Mouse (Mus musculus) adrenal gland, adult 2 months (tissue): ENCODE measurements around the gene Dbndd1. TPM values are rescaled to one million over a fixed set of nuclear protein-coding genes. Genes with fewer than 3 reads are reported as not detected.
"Not testable (repeated sequence)": the region's sequence is repeated elsewhere in the genome, so short reads cannot be mapped to it uniquely, and the experiment has no call there.

ENCODE experiments used
- DNase-seq: peaks from one replicate; pipeline ENCODE4 v3.0.0; 2021
- long read RNA-seq: library from polyadenylated mRNA; stranded (forward); transcript quantifications from one replicate; pipeline ENCODE4 v2.0.0, GENCODE M21; 2021
- polyA plus RNA-seq: library from polyadenylated mRNA; depleted of rRNA; stranded (reverse); fragments of >200 nt; gene quantifications from 2 replicates; pipeline ENCODE4 v1.2.3, GENCODE M21; 2012; rRNA removed
- total RNA-seq, 2 experiments: library from RNA; stranded (reverse); gene quantifications; 2 replicates each; pipeline ENCODE4 v1.2.3; 2021

The Dbndd1 gene
- under 1 TPM; 0.37 to 0.73 TPM for total RNA-seq
- polyA plus RNA-seq: 1.0 and 1.1 TPM in 2 replicates
- long read RNA-seq, partial matches to known transcripts: 0 of 2 reads
- long read RNA-seq, other reads (novel, unspliced or antisense): 1 of 2 reads

DNA sequence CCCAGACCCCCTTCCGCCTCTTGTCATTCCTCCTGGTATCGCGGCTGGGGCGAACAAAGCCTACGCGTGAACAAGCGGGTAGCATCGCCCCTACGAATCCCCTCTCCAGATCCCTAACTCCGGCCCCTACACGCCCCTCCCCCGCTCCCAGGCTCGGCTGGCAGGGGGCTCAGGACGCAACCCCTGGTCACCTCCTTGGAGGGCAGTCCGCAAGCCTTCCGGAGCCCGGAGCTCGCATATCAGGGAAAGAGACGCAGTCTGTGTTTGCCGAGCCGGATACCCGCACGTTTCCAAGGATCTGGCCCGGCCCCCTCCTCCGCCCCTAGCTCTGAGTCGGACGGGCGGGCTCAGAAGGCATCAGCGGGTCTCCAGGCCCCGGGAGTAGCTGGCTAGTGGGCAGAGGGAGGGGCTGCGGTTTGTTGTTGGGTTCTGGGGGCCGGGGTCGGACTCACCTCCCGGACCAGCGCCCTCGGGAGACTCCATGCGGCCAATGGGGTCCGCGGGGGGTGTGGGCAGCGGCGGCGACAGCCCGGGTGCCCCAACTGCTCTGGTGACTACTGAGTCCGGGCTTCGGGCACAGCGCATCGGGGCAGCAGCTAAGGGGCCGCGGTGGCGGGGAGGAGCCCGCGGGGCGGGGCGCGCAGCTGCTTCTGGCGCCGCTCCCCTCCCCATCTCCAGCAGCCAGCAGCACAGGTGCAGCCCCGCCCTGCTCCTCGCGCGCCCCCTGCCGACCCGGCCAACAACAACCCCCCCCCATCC lies at the start of gene Dbndd1:
Gene Dbndd1 (minus strand): TSS at position 683 of the 759 bp plus-strand sequence.
- DNase-seq: peak; percentile 48

DNA sequence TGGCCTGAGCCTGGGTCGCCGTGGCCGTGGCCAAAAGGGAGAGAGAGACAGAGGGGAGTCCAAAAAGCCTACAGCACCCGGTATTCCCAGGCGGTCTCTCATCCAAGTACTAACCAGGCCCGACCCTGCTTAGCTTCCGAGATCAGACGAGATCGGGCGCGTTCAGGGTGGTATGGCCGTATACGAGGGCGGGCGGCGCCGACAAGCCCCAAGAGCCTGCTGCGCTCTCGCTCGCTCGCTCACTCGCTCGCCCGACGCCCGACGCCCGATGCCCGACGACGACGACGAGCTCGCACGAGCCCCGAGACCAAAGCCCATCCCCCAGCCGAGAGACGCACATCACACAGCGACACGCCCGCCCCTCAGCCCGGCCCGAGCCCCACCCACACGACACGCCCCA lies 49.0 kb upstream of the Dbndd1 start:
- not testable (repeated sequence) for DNase-seq

DNA sequence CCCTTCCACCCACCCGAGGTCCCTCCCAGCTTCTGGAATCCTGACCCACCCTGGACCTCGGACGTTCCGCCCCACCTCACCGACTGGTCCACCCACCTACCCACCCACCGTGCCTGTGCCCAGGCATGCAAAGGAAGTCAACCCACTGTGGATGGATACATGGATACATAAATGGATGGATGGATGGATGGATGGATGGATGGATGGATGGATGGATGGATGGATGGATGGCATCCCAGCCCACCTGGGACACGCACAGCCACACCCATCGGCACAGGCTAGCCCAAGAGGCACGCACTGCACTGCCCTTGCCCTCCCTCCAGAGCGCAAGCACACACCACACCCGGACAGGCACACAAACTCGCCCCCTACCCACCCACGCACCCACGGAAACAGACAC lies 22.4 kb upstream of the Dbndd1 start:
- DNase-seq: not testable (repeated sequence)

DNA sequence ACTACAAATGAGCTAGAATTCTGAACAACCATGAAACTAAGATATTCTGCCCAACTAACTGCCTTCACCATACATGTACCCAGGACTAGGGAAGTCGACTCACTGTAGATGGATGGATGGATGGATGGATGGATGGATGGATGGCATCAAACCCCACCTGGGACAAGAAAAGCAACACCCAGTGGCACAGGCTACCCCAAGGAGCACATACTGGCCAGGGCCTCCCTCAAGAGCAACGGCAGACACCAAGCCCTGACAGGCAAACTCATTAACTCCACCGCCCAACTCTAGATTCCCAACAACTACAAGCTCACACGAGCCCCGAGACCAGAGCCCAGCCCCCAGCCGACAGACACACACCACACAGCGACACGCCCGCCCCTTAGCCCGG lies 21.7 kb upstream of the Dbndd1 start:
- no peak for DNase-seq

DNA sequence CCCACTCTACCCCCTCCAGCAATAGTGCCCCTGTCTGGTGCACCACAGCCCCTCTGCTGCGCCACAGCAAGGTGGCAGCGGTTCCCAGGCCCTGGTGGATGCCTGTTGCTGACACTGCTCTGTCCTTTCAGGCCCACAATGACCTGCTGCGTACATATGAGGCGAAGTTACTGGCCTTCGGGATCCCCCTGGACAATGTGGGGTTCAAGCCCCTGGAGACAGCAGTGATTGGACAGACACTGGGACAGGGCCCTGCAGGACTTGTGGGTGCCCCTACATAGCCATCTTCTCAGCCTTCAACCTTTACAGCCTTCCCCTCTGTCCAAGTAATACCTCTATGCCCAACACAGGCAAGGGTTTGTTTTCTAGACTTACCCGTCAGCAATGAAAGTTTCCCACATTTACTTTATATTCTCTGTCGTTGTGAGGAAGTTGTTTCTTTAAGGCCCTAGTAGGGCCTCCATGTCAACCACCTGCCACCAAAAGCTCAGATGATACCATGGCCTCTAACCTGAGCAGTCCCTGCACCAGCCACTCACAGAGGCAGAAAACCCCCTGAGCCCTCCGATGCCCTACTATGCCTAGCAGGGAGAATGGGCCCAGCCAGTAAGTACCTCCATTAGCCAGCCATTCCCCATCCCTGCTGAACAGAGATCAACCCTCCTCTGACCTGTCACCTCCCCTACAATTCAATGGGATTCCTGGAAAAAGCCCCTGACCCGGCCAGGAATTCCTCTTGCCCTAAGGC lies 21.2 kb upstream of the Dbndd1 start:
- no peak for DNase-seq

DNA sequence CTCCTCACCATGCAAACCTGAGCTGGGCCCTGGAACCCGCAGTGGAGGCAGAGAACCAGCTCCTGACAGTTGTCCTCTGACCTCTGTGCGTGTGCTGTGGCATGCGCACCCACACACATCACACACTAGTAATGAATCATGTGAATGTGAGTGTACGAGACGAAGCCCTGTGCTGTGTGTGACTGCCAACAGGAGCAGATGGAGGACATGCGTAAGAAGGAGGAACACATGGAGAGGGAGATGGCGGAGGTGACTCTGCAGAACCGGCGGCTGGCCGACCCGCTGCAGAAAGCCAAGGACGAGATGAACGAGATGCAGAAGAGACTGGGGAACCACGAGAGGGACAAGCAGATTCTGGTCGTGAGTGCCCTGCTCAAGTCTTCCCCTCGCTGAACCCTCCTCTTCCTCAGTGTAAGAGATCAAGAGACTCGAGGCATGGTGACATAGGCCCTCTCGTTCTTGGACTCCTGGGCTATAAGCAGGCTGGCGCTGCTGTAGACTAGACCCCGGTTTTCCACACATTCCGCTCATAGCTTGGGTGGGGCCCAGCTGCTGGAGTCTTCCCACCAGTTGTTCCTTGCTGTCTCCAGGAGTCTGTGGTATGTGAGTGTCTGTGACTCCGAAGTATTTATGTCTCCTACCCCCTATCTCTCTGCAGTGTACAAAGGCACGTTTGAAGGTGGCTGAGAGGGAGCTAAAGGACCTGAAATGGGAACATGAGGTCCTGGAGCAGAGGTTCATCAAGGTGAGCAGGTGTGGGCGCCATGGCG lies 12.6 kb upstream of the Dbndd1 start:
- DNase-seq: no peak

DNA sequence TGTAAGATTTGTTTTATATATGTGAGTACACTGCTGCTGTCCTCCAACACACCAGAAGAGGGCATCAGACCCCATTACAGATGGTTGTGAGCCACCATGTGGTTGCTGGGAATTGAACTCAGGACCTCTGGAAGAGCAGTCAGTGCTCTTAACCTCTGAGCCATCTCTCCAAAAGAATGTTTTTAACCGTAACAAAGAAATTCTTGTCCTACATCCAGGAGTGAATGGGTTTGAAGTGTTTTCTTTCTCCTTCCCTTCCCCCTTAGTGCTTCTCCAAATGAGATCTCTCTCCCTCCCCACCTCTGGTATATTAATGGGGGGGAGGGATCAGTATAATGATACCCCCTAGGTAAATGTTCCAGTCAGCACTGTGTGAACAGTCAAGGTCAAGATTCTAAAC lies 4.8 kb upstream of the Dbndd1 start:
- DNase-seq: not testable (repeated sequence)

DNA sequence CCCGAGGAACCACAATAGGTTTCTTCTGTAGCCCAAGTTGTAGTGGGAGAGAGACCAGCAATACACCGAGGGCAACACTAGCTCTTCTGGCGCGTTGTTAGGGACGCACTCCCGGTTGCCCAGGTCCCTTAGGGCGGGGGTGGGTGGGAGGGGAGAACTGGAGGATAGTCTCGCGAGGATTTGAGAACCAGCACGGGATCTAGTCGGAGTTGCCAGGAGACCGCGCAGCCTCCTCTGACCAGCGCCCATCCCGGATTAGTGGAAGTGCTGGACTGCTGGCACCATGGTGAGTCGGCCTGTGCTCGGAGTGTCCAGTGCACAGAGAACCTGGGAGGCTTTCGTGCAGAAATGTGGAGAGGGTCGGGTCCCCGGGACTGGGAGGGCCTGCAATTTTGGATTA lies 3.4 kb upstream of the Dbndd1 start, which contains the start of gene Gas8:
Gene Gas8 (plus strand): TSS at position 168 of the 400 bp plus-strand sequence.
- peak; percentile 93 for DNase-seq

DNA sequence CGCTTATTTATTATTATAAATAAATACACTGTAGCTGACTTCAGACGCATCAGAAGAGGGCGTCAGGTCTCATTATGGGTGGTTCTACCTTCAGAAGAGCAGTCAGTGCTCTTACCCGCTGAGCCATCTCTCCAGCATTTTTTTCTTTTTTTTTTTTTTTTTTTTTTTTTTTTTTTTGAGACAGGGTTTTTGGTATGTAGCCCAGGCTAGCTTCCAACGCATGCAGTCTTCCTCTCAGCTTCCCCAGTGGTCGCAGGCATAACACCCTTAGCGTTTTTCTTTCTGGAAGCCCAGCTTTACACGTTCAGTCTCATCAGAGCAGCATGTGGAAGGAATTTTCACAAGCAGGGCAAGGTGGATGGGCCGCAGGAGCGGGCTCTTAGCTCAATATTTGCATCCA lies 2.9 kb upstream of the Dbndd1 start:
- DNase-seq: no peak

DNA sequence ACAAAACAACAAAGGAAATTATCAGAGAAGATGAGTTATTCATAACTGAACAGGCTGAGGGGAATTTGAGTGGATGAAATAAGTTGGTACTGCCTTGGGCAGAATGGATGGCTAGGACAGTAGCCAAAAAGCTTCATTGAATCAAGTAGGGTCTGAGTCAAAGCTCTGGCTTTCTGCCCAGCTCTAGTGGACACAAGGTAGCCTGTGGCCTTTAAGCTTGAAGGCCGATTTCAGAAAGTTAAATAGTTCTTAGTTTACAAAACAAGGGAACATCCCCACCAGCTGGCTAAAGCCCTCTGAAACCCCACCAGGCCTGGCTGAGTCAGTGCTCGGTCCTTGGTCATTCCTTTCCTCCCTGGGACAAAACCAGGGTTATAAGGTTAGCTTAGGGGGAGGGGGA lies 1.3 kb upstream of the Dbndd1 start:
- peak; percentile 89 for DNase-seq

DNA sequence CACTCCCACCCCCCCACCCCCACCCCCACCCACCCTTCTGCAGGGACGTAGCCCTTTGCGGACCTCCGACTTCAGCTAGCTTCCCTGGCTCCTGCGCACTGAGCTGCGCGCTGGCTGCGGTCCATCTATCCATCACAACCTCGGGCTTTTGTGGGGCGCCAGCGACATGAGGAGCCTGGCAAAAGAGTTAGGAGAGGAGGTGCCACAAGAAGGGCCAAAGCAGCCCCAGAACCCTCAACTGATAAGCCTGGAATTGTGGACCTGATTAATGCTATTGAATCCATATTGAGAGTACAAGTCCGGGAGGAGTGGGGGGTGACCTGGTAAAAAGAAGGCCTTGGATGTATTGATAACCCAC lies 256 bp upstream of the Dbndd1 start:
- no peak for DNase-seq

DNA sequence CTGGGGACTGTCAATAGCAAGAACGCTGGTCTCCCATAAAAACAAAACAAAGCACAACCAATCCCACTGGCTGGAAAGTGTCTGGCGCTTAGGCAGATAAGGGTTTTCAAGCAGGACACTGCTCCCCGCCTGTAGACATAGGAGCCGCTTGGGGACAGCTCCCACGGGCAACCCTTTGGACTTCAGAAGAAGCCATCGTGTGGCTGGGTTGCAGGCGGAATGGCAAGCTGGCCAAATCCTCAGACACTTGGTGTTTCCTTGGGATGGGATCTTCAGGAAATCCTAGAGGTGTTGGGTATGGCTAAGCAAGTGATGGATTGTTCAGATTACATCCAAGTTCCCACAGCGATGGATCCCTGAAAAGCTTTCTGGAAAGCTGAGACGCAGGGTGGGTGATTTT lies 1.1 kb downstream of the Dbndd1 start:
- DNase-seq: no peak

DNA sequence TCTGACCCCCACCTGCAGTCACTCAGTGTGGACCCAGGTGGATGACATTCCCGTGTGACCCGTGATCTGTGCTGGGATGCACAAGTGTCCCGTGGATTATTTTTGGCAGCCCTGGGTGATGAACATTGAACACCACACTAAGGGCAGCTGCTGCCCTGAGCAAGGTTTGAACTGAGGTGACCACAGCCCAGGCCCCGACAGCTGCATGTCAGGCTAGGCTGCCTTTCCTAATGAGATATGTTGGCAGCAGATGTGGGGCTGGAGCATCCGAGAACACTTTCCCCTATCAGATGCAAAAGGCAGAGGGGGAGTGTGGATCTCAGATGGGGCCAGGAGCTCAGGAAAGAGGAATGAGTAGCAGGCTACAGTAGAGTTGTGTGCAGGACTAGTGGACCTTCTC lies 4.4 kb downstream of the Dbndd1 start:
- no peak for DNase-seq

DNA sequence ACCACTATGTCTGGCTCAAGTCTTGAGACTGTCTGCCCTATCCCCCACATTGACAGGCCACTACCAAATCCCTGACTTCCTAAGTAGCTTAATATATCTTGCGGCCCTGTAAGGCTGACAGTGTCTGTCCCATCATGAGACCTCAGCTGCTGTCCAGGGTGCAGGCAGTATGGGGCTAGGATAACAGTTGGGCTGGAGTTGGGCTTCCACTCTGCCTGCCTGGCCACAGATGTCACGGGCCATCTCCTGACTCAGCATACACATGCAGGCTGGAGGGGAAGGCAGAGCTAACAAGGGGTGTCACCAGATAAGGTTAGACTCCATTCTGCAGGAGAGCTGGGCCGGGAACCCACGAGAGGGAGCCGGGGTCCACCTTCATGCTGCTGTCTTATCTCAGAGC lies 8.1 kb downstream of the Dbndd1 start:
- DNase-seq: no peak

DNA sequence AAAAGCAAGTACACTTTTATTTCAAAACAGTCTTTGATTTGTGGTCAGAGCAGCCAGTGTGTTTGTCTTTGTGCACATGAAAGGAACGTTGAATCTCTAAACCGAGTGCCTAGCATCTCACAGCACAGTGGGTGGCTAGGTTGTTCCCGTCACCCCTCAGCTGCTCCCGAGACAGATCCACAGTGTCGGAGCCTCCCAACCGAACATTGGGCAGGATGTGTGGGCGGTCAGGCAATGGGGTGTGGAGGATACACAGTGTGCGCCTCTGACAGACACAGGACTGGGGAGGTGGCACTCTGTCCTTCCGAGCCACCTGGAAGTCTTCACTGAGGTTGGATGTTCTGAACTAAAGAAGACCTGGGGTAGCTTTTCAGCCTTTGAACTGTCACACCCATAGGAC lies 9.6 kb downstream of the Dbndd1 start:
- no peak for DNase-seq

DNA sequence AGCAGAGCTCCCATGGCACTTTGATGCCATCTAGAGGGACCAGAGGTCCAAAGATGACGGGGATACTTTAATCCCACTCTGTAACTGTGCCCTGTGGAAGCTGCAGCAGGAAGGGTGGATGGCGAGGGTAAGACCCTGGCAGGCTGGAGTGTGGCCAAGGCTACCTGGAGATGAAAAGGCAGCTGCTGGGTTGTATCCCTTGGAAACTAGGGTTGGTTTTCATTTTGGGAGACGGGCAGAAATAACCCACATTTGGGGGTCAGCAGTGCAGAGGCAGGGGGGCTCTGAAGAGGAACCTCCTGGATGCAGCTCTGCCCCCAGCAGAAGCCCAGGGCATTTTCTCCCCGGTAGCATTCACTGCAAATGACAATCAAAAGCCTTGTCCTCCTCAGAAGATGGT lies 10.0 kb downstream of the Dbndd1 start:
- no peak for DNase-seq

DNA sequence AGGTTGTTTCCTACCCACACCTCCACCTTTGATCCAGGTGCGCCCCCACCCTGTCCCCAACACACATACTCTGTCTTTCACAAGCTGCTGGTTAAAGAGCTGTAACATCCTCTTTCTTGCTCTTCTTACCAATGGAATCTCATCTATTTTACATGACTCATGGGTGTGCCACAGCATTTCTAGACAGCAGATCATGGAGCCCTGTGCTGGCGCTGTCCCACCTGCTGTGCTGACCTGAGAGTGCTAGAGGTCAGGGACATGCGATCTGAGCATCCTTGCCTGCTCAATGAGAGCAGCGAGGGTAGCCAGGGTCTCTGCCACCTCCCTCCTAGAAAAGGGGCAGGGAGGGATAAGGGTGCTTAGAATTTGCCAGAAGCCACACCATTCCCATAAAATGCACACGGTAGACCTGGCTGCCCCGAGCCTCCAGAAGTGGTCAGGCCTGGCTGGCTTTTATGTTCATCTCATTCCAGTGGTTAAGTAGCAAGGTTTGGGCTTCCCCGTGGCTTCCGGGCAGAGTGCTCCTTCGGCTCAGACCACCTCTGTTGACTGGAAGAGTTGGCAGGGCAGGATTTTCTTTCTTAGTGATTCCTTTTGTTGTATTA lies 10.6 kb downstream of the Dbndd1 start:
- no peak for DNase-seq

DNA sequence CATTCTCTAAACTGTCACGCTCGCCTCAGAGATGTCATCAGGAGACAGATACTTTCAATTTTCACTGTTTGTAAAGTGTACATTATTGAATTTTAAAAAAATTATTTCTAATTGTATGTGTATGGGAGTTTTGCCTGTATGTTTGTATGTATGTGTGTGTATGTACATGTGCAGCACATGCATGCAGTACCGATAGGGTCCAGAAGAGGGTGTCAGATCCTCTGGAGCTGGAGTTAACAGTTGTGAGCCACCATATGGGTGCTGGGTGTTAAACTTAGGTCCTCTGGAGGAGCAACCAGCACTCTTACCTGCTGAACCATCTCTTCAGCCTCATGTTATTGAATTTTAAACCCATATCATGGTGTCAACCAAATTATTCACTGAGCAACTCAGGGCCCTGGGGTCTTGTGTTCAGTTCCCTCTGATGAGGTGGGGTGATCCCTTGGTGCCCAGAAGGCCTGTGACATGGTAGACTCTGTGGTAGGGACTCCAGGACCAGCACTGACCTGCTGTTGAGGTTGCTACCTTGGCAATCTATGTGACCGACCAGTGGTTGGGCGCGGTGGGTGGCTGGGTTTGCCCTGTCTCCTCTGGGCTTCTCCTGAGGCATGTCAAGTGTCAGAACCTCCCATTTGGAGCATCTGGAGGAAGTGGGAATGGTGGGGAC lies 11.3 kb downstream of the Dbndd1 start:
- DNase-seq: no peak

DNA sequence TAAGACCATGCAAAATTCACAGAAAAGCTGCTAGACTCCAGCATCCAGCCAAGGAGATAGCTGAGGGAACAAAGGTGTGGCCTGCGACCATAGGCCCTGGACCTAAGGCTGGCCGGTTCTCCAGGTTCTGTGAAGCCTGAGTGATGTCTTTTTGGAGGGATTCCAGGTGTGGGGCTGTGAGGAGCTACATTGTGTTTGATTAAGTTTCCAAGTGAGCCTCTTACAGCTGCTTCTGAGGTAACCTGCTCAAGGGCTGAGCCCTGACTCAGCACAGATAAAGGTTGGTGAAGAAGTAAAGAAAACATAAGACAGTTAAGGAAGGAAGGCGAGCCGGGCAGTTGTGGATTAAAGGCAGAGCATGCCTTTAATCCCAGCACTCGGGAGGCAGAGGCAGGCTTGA lies 13.1 kb downstream of the Dbndd1 start:
- DNase-seq: no peak

DNA sequence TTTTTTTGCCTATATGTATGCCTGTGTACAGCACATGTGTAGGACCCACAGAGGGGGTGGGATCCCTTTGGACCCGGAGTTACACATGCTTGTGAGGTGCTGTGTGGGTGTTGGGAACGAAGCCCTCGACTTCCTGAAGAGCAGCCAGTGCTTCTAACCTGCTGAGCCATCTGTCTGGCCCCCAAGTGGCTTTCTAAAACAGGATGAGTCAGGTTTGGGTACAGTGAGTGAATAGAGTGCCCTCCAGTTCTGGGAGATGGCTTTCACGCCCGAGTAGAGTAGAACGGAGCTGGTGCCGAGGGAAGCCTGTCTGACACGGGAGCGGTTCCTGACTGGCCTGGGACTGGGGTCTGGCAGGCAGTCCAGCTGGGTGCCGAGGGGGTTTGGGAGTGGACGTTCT lies 15.7 kb downstream of the Dbndd1 start:
- no peak for DNase-seq

DNA sequence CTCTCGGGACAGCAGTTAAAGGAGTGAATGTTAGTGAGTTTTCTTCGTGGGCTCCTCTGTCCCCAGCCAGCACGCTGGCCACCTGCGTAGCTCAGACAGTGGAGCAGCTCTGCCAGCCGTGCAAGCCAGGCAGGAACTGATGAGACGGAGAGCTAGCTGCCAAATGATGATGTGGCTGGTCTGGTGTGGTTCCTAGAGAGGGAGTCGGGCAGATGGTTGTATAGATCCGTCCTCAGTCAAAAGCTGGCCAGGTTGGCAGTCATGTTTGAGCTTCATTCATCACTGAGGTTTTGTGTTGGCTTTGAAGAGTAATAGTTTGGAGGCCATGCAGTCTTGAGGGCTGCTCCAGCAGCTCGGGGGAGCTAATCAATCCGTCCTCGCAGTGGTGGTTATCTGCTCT lies 16.3 kb downstream of the Dbndd1 start:
- DNase-seq: no peak

DNA sequence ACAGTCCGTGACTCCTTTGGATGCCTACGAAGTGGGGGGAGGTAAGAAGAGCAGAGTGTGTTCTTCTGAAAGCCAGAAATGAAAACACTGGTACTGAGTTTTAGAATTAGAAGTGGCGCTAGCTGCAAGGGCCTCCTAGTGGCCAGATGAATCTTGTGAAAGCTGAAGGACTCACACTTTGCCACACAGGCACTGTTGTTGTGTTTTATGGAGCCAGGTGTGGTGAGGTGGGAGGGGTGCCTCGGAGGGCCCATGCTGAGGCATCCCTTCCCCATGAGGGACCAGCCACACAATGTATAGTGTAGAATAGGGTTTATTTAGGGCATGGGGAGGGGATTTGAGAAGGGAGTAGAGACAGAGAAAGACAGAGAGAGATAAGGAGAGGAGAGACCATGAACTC lies 17.6 kb downstream of the Dbndd1 start:
- DNase-seq: no peak
